Mouse (Mus musculus) NIH3T3 (cell line): ENCODE data around the gene Rbm39.
"Not testable (repeated sequence)": the region's sequence is repeated elsewhere in the genome, so short reads cannot be mapped to it uniquely, and the experiment has no call there.

Experiments
- DNase-seq: peaks from one replicate; pipeline ENCODE4 v3.0.0-alpha.2; 2012; ENCODE audit warnings: low read depth

Rbm39 gene

DNA sequence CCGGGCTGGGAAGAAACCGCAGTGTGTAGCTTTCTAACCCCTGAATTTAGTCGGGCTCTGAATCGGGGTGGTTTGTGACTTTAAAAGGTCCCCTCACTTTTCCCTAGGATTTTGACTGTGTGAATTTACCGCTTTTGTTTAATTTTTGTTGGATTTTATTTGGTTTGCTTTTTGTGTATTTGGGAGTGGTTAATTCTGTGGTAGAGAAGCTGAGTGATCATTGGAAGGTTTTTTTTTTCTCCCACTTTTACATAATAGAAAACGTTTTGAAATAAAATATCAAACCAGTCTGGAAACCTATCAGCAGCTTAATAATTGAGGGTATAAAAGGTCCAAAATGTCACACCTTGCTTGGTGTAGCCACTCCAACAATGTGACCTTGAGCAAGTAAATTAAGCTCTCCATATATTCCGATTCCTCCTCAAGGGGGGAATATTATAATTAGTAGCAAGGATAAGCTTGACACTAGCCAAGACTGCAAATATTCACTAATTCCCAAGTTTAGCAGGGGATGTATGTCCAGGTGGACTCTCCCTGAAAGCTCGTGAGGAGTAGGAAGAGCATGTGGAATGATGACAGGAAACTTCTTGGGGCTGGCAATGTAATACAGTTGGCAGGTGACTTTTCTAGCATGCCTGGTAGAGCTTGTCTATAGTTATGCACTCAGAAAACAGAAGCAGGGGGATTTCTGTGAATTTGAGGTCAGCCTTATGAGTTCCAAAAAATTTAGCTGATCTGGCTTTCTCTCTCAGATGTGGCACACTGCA lies 969 bp upstream of the Rbm39 start:
- no peak for DNase-seq

DNA sequence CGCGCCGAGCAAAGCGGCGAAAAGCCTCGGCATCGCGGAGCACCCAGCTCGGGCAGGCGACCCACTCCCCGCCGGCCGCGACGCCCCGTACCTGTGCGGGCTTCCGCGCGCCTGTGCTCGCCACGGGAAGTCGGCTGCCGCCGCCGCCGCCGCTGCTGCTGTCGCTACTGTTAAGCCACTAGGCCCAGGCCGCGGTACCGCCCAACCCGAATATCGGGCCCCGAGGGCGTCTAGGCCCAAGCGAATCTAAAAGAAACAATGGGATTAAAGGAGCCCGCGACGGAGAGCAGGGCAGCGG lies 293 bp downstream of the Rbm39 start:
- DNase-seq, result no peak

DNA sequence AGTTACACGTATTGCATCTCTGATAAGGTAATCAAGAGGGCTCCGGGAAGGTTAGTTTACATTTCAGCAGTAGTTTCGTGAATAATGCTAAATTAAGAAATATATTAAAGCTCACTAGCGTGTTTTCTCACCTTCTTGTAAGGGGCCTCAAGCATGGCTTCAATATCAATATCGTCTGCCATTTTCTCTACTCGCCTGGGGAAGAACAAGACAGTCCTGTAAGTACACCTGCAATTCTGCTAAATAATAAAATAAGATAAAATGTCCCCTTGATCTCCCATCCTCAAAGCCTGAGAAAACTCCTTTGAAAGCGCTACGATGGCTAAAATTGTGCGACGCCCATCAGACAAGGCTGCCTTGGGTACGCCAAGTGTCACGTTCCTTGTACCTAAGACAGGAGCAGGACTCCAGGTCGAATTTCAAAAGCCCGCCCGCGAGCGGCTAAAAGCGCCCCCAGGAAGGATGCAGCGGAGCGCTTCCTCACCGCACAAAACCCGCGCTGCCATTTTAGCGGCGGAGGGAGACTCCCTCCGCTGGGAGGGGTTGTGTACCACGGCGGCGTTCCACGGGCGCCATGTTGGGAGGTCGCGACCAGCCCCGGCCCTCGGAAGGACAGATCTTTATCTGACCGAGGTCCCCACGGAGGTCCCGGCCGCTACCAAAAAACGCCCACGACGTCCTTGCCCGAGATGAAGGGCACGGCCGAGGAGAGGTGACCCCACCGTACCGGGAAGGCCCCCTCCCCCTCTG lies 817 bp downstream of the Rbm39 start:
- DNase-seq, result peak; percentile 90

DNA sequence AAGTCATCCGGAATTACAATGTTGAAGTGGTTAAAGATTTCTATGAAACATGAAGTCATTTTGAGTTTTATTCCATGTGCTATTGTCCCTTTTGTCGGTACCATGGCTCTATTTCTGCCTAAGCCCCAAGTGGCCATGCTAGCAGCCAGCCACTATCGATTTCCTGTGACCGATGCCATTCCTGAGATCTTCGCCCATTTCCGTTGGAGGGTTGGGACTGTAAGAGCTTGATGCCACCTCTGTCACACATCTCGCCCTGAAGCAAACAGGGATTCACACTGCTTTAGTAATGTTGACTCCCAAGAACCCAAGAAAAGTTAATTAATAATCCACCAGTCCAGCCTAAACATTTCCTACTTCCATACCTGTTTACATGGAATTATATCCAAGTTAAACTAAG lies 2.4 kb downstream of the Rbm39 start:
- DNase-seq, result no peak

DNA sequence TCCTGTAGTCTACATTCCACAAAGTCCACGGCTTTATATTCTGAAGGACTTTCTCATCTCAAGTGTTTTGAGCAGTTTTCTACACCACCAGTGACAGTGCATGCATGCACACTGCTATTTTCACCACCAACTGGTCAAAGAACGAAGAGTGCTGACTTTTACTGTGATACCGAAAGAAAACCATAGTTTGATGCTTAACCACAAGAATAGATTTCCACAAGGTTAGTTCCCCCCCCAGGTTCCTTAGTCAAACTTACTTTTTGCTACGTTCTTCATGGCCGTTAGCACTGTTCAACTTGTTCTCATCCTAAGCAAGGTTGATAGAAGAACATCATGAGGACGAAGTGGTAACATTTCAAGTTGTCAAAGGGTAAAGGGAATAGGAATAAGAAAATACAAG lies 3.0 kb downstream of the Rbm39 start:
- no peak for DNase-seq

DNA sequence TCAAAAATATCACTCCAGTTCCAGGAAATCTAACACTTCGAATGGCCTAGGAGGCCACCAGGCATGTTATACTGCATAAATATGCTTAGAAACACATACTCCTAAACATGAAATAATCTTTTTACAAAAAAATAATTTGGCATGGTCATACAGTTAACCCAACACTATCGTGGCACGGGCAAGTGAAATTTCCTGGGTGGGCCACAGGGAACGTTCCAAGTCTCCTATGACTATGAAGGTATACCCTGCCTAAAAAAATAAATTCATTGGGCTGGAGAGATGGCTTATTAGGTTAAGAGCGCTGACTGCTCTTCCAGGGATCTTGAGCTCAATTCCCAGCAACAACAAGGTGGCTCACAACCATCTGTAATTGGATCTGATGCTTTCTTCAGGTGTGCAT lies 13.5 kb downstream of the Rbm39 start:
- DNase-seq, result no peak

DNA sequence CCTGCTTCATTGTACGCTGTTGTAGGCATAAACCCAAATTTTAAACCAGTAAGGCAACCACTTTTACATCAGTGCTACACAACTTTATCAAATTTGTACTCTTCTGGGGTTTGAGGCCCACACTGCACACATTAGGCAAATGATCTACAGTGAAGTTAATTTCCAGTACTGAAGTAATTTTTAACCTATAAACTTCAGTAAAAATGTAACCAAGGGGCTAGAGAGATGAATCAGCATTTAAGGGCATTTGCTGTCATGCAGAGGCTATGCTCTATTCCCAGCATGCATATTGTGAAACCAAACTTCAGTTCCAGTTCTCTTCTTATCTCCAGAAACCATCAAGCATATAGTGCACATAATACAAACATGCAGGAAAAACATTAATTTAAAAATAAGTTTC lies 14.6 kb downstream of the Rbm39 start:
- DNase-seq, result peak; percentile 43

DNA sequence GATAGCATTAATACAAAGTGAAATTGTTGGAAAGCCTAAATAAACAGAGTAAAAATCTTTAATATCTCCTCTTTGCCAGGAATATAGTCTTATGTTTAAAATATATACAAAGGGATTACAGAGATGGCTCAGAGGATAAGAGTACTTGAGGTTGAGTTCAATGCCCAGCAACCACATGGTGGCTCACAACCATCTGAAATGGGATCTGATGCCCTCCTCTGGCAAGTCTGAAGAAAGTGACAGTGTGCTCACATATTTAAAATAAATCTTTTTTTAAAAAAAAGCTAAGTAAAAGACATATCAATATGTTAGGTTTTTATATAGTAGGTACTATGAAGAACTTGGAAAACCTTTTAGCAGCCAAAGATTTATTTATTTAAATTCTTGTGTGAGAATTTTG lies 28.5 kb downstream of the Rbm39 start:
- DNase-seq, result peak; percentile 35

DNA sequence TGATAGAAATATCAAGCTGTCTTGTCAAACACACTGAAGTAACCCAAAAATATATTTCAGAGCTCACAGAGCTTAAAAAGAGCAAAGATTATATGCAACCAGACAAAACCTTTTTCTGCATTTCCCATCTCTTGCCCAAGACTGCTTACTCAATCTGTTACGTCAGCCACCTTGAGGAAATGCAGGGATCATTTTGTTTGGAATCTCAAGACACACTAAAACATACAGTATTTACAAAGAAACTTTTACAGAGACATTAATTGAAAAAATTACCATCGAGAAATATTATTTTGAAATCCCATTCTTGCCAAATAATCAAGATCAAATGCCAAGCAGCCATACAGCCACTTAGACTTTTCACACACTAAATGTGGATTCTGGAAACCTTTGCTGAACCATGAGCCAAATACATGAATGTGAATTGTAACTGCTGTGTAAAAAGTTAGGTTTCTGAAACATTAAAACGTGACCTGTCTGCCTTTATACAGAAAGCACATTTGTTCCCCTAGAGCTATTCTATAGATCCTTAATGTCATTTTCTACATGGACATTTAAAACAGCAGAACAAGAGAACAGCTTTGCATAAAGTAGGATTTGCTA lies 32.6 kb downstream of the Rbm39 start:
- peak; percentile 42 for DNase-seq

DNA sequence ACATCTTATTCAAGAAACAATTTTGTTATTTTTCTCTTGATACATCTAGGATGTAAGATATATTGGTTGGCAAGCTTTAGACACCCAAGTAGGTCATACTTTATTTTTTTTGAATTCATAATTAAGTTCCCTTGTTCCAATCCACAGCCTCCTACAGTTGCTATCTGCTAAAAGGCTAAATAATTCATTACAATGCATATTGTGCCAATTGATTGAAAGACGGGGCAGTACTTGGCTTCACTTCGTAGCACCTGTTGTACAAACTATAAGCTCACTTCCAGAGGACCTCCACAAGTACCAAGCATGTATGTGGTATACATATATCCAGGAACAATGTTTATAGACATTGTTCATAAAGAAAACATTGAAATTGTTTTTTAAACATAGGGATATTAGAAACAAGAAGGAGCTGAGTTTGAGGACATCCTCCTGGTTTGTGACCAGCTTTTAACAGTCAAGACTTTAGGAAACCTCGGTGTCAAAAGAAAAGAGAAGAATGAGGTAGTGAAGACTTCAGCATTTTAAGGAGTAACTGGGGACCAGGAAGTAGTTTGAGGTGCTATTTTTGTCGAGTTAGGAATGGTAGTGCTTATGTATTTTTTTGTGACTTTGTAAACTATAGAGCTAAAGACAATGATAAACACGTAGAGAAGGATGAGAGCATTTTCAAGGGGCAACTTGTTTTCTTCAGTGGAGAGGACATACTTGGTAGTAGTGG lies 33.6 kb downstream of the Rbm39 start:
- DNase-seq, result peak; percentile 28

DNA sequence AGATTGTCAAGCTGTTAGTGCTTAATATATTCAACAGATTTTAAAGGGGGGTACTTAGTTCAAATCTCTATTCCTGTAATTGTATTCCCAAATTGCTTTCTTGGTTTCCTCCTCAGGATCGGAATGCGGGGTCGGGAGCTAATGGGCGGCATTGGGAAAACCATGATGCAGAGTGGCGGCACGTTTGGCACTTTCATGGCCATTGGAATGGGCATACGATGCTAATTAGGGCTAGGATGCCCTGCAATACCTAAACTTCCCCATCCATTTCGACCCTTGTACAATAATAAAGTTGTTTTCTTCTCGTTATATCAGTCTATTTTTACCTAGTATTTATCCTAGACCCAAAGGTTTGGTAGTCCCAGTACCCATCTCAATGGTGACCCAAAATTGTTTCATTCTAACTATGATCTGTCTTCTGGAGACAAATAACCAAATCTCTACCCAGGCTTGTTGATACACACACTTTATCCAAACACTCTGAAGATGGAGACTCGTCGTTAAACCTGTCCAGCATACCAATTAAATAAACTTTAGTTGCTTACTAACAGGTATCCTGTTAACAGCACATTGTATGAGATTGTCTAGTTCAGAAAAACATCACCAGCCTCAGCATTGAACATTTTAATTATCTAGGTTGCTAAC lies 34.4 kb downstream of the Rbm39 start:
- DNase-seq, result no peak

DNA sequence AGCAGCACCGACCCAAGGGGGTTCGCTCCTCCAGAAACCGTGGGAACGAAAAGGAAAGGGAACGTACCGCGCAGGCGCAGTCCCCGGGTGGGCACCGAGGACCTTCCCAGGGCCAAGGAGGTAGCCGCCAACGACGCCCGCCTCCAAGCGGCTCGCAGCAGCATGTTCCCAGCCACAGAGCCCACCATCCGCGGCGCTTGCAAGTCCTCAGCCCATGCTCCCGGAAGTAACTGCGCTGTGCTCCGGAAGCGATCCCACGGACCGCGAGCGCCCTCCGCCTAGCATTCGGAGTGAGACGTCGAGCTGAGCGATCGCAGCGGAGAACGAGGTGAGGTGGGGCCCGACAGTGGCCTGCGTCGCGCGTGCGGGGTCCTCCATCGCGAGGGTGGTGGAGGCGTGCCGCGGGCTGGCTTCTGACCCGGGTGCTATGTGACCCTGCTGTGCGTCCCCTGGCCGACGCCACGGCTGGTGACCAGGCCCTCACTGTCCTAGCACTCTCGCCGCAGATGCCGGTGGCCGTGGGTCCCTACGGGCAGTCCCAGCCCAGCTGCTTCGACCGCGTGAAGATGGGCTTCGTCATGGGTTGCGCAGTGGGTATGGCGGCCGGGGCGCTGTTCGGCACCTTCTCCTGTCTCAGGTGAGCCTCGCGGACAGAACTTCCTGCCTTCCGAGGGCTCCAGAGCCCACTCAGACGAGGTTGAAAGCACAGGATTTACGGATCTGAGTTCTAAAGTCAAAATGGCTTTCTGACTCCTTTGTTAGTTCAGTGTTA lies 35.9 kb downstream of the Rbm39 start, which contains the start of the genes Romo1 and Nfs1:
Gene Romo1, plus strand, starts transcription at position 87 of the 772 bp plus-strand sequence.
Gene Nfs1, minus strand, starts transcription at position 234 of the 772 bp plus-strand sequence.
- DNase-seq, result peak; percentile 96

DNA sequence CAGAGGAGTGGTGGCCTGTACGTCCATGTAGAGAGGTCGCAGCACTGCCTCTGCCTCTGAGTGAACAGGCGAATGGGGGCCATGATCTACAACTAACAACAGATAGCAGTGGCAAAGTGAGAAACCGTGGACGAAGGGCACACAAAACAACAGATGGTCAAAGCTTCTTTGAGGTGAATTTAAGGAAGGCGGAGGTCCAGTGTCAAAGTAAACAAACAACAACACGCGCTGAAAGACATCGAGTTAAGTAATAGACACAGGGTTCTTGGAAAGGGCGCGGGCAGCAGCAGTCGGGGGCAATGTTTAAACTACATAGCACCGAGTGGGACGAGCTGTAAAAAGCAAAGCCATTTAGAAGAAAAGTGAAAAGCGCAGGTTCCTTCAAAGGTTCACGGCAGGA lies 36.7 kb downstream of the Rbm39 start:
- no peak for DNase-seq

DNA sequence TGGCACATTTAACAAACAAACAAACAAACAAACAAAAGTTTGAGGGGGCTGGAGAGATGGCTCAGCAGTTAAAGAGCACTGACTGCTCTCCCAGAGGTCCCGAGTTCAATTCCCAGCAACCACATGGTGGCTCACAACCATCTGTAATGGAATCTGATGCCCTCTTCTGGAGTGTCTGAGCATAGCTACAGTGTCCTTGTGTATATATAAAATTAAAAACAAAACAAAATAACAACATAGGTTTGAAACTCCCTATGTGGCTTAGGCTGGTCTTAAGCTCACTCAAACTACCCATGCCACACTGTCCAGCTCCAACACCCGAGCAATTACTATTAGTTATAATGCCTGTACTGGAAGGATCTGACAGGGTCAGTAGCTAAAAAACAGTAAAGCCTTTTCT lies 37.2 kb downstream of the Rbm39 start:
- peak; percentile 33 for DNase-seq

DNA sequence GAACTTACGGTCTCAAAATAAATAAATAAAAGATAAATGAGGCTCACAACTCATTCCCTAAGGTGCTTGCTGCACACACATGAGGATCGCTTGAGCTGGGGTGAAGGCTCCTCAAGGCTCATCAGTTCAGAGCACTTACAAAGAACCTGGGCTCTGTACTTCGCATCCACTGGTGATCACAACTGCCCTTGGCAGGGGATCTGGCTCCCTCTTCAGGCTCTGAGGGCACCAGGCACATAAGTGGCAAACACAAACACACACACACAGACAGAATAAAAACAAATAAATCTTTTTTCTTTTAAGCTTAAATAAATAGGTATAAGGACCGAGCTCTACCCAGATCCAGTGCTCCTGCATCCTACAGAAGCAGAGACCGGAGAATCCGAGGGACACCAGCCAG lies 44.3 kb downstream of the Rbm39 start:
- peak; percentile 52 for DNase-seq

DNA sequence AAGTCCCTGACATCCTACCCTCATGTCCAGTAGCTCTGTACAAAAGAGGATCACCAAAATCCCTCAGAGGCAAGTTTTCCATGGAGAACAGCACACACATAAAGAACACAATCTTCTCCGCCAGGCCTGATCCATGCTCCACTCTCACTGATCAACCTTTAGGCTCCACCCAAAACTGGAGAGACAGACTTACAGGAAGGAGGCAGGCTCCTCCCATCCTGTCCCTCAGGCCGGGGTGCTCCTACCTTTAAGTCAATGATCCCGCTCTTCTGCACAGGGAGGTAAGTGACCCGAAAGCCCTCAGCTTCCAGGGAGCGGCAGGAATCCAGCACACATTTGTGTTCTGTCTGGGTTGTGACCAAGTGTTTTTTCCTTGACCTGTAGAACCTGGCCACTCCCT lies 45.9 kb downstream of the Rbm39 start:
- no peak for DNase-seq

DNA sequence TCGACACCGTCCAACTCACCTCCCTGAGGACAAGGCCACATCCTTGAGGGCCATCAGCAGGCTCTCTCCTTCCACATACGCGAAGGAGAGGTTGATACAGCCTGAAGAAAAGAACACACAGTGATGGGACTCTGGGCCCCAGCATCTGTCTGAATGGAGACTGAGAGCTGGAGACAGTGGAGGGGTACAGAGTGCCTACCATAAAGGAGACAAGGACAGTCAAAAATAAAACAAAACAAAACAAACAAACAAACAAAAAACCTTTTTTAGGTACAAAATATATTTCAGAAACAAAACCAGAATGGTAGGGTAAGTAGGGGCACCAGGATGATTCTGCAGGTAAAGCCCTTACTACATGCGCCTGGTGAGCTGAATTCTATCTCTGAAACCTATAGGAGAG lies 53.0 kb downstream of the Rbm39 start, which contains the start of gene Gm28036:
Gene Gm28036, minus strand, starts transcription at position 101 of the 400 bp plus-strand sequence.
- DNase-seq, result no peak

DNA sequence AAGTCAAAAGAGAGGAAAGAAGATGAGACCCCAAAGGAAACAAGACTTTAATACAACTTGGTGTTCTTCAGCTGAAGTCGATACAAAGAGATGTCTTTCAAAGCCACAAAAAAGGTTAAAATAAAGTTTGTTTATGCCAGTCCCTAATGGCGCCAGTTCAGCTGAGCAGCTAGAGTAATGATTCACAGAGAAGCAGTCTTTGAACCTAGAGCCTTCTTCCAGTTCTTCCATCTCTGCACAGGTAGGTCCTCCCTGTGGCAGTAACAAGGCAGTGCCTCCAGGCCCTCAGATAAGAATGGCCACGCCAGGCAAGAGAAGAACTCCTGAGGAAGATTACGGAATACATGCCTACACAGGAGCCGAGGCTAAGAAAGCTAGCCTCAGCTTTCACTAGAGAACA lies 56.3 kb downstream of the Rbm39 start:
- DNase-seq, result no peak

DNA sequence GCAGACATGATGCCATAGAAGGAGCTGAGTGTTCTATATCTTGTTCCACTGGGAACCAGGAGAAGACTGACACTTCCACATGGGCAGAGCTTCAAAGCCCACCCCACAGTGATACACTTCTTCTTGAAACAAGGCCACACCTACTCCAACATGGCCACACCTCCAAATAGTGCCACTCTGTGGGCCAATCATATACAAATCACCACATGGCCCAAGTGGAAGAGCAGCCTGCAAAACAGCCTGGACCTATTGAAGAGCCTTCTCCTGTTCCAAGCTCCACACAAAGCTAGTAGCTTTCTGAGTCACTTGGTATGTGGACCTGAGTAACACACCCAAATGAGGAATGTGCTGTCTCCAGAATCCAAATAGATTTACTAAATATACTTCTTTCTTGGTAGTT lies 60.5 kb downstream of the Rbm39 start:
- DNase-seq, result peak; percentile 47

DNA sequence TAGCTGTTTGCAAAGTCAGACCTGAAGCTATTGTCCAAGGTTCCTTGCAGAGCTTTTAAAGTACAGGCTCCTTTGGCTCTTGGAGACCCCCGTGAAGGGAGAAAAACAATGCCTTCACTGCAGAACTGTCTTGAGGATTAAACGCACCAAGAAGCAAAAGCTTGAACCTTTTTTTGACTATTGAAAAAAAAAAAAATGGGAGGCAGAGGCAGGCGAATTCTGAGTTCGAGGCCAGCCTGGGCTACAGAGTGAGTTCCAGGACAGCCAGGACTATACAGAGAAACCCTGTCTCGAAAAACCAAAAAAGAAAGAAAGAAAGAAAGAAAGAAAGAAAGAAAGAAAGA lies 68.0 kb downstream of the Rbm39 start:
- not testable (repeated sequence) for DNase-seq

DNA sequence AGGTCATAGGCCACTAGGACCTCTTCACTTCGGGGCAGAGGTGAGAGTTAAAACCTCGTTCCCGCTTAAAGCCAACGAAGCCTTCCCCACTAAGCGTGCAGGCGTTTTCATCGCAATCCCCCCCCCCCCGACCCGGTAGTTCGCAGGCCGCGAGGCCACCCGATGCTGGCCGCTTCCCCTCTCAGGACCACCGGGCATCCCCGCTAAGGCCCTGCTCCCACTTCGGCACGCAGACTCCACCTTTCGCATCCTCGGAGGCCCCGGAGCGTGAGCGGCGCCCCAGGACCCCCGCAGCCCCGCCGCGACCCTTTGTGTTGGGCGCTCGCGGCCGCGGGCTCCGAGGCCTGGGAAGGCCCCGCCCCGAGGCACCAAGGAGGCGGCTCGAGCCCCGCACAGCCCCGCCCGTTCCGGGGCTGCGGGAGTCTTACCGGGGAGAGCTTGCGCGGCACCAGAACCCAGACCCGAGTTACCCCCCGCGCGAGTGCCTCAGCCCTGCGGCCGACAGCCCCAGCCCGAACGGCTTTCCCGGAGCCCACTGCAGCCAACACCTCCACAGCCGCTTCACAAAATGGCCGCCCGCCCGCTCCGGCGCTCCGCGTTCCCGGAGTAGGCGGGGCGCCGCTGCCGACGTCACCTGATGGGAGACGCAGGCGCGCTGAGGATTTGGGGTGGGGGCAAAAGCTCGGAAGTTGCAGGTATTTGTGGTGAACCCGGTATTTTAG lies 68.5 kb downstream of the Rbm39 start, which contains the start of the genes Cpne1 and Rbm12:
Gene Cpne1, minus strand, starts transcription at position 608 of the 722 bp plus-strand sequence.
Gene Rbm12, minus strand, starts transcription at position 621 of the 722 bp plus-strand sequence.
- peak; percentile 95 for DNase-seq
